Mouse (Mus musculus): Measurements from ENCODE around the gene Snrnp200. TPM values are rescaled to one million over a fixed set of nuclear protein-coding genes. Genes with fewer than 3 reads are reported as not detected.

Gene Snrnp200
- polyA plus RNA-seq, 1 experiment: 74.8 TPM

DNA sequence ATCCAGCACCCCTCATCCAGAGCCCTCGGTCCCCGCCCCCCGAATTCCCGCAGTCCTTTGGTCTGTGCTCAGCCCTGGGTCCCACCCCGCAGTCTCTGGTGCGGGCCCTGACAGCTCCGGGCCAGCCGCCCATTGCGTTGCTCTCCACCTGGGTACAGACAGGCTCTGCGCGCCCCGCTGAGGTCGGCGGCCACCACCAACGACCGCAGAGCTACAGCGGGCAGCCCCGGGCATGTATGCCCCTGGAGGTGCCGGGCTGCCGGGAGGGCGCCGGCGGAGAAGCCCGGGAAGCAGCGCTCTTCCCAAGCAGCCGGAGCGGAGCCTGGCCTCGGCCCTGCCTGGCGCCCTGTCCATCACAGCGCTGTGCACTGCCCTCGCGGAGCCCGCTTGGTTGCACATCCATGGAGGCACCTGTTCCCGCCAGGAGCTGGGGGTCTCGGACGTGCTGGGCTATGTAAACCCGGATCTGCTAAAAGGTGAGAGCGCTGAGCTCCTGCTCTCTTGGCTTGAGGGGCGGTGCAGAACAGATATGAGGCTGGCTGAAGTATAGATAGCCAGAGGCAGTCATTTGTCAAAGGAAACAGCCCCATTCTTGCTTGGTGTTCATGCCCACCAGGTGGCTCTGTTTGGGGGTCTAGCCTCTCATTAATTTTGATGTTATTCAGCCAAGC lies 40.3 kb downstream of the Snrnp200 start:
- H3K4me1 ChIP-seq (ENCODE audit: control insufficient read depth, insufficient read depth, low read length): peaks cover 7% of the 10 kb centered on the region; the same call in 1 of the 2 replicates
- peak; percentile 64 to 66 for DNase-seq
- WGBS: under 1% methylated on average over 39 of the region's 39 CpGs
- H3K27ac ChIP-seq (ENCODE audit: insufficient read depth, low read length): peak overlapping the region; percentile 68
- no peaks in the 10 kb centered on the region for H3K27me3 ChIP-seq (ENCODE audit: control insufficient read depth, insufficient read depth, low read length)
- peak overlapping the region; percentile 88 for H3K4me3 ChIP-seq (replicated peaks; ENCODE audit: insufficient read depth, low read depth, low read length)
- TF ChIP-seq CTCF (IDR thresholded peaks at IDR 0.05; ENCODE audit: borderline replicate concordance, insufficient read depth, low read depth, low read length) (no peak), POLR2A (IDR thresholded peaks at IDR 0.05; ENCODE audit: borderline replicate concordance, insufficient read depth, low read length) (no peak)

DNA sequence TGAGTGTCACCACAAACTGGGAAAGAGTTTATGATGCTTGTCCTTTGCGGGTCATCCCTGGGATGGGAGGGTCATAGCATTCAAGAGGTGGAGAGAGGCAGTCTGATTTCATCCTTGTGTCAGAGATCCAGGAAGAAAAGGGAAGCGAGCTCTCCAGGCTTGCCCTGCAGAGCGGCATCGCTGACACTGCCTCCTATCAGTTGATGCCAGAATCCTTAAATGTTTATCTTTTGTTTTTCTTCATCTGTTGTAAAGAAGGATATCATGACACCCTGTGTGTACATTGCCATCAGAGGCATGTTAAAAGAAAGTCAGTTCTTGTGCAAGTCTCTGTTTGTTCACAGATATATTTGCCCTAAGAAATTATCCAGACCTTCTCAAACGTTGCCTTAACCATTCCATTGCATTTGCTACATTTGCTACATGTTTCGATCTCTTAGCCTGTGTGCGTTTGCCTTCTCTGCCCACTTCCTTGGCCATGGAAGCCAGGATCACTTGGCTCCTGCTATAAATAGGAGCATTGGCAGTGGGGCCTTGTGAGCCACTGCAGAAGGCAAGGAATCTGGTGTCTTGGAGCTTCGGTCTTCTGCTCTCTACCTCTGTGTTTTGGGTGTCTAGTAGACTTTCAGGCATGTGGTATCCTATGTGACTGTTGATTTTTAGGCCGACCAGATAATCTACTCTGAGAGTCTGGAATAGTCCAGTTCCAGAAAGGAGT lies 42.3 kb downstream of the Snrnp200 start:
- no peak for TF ChIP-seq CTCF (IDR thresholded peaks at IDR 0.05; ENCODE audit: borderline replicate concordance, insufficient read depth, low read depth, low read length)
- no peak for TF ChIP-seq POLR2A (IDR thresholded peaks at IDR 0.05; ENCODE audit: borderline replicate concordance, insufficient read depth, low read length)
- no peak for DNase-seq
- H3K27ac ChIP-seq (ENCODE audit: insufficient read depth, low read length): no peak overlapping the region
- peaks cover 7% of the 10 kb centered on the region; the same call in 1 of the 2 replicates for H3K4me1 ChIP-seq (ENCODE audit: control insufficient read depth, insufficient read depth, low read length)
- H3K27me3 ChIP-seq (ENCODE audit: control insufficient read depth, insufficient read depth, low read length): no peaks in the 10 kb centered on the region
- no peak overlapping the region for H3K4me3 ChIP-seq (replicated peaks; ENCODE audit: insufficient read depth, low read depth, low read length)
- WGBS: 60% methylated on average over 9 of the region's 9 CpGs

DNA sequence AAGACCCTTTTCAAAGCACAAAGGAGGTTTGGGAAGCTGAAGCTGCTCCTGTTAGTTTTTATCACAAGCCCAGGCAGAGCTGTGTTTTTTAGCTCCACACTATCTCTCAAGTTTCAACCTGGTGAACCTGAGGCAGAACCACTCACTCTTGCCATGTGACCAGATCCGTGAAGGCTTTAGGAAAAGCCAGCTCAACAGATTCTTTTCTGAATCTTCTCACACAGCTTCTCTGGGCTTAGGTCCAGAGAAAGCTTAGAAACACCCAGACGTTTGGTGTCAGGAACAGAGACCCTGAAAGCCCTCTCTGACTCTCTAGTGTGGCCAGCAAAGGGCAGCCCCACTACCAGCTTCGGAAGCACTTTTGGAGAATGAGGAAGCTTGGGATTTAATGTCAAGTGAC lies 43.3 kb downstream of the Snrnp200 start:
- peaks cover 4% of the 10 kb centered on the region; the same call in 1 of the 2 replicates for H3K4me1 ChIP-seq (ENCODE audit: control insufficient read depth, insufficient read depth, low read length)
- no peak for DNase-seq
- H3K4me3 ChIP-seq (replicated peaks; ENCODE audit: insufficient read depth, low read depth, low read length): no peak overlapping the region
- no peak overlapping the region for H3K27ac ChIP-seq (ENCODE audit: insufficient read depth, low read length)
- TF ChIP-seq POLR2A (IDR thresholded peaks at IDR 0.05; ENCODE audit: borderline replicate concordance, insufficient read depth, low read length) (no peak), CTCF (IDR thresholded peaks at IDR 0.05; ENCODE audit: borderline replicate concordance, insufficient read depth, low read depth, low read length) (no peak)
- WGBS: 51% methylated on average over 3 of the region's 3 CpGs
- H3K27me3 ChIP-seq (ENCODE audit: control insufficient read depth, insufficient read depth, low read length): no peaks in the 10 kb centered on the region

DNA sequence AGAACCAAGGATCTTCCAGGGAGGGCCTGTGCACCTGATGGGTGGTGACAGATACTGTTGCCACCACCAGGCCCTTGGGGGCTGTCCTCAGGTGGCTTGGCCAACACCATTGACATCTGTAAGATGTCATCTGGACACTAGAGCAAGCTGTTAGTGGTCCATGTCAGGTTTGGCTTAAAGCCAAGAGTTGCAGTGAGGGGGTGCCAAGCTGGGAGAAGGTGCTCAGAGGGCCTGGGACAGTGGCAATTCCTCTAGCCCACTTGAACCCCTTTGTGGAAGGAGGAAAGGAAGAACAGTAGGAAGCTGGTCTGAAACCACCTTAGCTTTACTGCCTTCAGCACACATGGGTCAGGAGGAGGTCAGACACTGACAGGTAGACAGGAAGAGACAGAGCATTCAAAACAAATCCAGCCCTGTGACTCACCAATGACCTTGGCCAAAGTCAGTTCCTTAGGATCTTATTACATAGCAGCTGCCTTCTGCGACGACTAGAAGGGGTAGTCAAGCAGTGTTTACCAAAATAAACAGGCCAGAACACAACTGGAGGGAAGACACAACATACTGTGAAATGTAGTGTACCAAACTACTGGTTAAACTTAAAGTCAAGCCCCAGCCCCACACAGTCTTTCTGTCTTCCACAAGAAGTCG lies 43.8 kb downstream of the Snrnp200 start:
- 77% methylated on average over 3 of the region's 3 CpGs for WGBS
- no peak overlapping the region for H3K27ac ChIP-seq (ENCODE audit: insufficient read depth, low read length)
- no peaks in the 10 kb centered on the region for H3K27me3 ChIP-seq (ENCODE audit: control insufficient read depth, insufficient read depth, low read length)
- no peak for DNase-seq
- TF ChIP-seq POLR2A (IDR thresholded peaks at IDR 0.05; ENCODE audit: borderline replicate concordance, insufficient read depth, low read length): no peak
- TF ChIP-seq CTCF (IDR thresholded peaks at IDR 0.05; ENCODE audit: borderline replicate concordance, insufficient read depth, low read depth, low read length): no peak
- H3K4me1 ChIP-seq (ENCODE audit: control insufficient read depth, insufficient read depth, low read length): peaks cover 2% of the 10 kb centered on the region; the same call in 1 of the 2 replicates
- H3K4me3 ChIP-seq (replicated peaks; ENCODE audit: insufficient read depth, low read depth, low read length): no peak overlapping the region

DNA sequence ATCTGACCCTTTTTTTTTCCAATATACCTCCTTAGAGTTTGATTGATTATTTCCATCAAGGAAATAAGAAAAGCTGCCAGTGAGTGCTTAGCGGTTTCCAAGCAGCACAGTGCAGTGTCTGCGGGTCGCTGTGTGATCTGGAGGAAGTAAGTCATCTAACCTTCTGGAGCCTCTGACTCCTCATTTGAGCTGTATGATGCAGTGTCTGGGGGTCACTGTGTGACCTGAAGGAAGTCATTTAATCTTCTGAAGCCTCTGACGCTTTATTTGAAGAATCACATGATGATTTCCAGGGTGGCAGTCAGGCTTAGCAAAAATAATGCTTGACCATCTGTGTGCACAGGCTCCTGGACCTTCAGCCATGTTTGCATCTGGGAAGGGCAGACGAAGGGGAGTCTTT lies 44.6 kb downstream of the Snrnp200 start:
- H3K27me3 ChIP-seq (ENCODE audit: control insufficient read depth, insufficient read depth, low read length): no peaks in the 10 kb centered on the region
- peaks cover 2% of the 10 kb centered on the region; the same call in 1 of the 2 replicates for H3K4me1 ChIP-seq (ENCODE audit: control insufficient read depth, insufficient read depth, low read length)
- no peak for DNase-seq
- no peak overlapping the region for H3K4me3 ChIP-seq (replicated peaks; ENCODE audit: insufficient read depth, low read depth, low read length)
- no peak for TF ChIP-seq POLR2A (IDR thresholded peaks at IDR 0.05; ENCODE audit: borderline replicate concordance, insufficient read depth, low read length)
- no peak for TF ChIP-seq CTCF (IDR thresholded peaks at IDR 0.05; ENCODE audit: borderline replicate concordance, insufficient read depth, low read depth, low read length)
- H3K27ac ChIP-seq (ENCODE audit: insufficient read depth, low read length): no peak overlapping the region
- 76% methylated on average over 5 of the region's 5 CpGs for WGBS

DNA sequence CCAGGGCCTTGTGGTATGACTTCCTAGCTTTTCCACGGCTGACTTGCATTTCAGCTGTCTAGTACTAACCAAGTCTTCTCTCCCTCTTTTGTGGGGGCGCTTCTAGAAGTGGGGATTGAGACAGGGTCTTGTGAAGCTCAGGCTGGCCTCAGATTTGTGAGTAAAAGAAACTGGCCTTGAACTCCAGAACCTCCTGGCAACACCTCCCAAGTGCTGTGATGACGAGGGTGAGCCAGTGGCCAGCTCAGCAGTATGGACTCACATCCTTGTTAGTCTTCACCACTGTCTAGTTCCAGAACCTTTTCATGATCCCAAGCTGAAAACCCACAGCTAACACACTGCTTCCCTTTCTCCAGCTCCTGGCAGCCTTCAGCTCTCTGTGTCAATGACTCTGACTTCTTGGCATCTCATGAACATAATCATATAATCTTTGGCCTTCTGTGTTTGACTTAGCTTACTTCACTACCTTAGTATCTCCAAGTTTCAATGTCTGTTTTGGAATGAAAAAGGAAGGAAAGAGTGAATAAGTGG lies 46.5 kb downstream of the Snrnp200 start:
- no peak for DNase-seq
- WGBS: 78% methylated on average over 3 of the region's 3 CpGs
- Histone ChIP-seq H3K27ac (ENCODE audit: insufficient read depth, low read length) (no peak overlapping the region), H3K4me1 (ENCODE audit: control insufficient read depth, insufficient read depth, low read length) (peaks cover 2% of the 10 kb centered on the region; the same call in 1 of the 2 replicates), H3K27me3 (ENCODE audit: control insufficient read depth, insufficient read depth, low read length) (no peaks in the 10 kb centered on the region), H3K4me3 (replicated peaks; ENCODE audit: insufficient read depth, low read depth, low read length) (no peak overlapping the region)
- TF ChIP-seq POLR2A (IDR thresholded peaks at IDR 0.05; ENCODE audit: borderline replicate concordance, insufficient read depth, low read length): no peak
- TF ChIP-seq CTCF (IDR thresholded peaks at IDR 0.05; ENCODE audit: borderline replicate concordance, insufficient read depth, low read depth, low read length): no peak

DNA sequence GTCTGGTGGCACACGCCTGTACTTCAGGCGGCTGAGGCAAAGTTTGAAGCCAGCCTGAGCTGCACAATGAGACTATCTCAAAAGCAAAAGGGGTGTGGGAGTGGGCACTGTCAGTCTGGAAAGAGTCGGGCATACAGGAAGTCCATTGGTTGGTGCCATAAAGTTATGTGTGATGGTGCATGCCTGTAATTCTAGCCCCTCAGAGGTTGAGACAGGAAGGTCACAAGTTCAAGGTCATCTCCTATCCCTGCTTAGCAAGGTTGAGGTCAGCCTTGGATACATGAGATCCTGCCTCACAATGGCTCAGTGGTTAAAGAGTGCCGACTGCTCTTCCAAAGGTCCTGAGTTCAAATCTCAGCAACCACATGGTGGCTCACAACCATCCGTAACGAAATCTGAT lies 47.1 kb downstream of the Snrnp200 start:
- no peak for DNase-seq
- peaks cover 2% of the 10 kb centered on the region; the same call in 1 of the 2 replicates for H3K4me1 ChIP-seq (ENCODE audit: control insufficient read depth, insufficient read depth, low read length)
- H3K4me3 ChIP-seq (replicated peaks; ENCODE audit: insufficient read depth, low read depth, low read length): no peak overlapping the region
- H3K27me3 ChIP-seq (ENCODE audit: control insufficient read depth, insufficient read depth, low read length): no peaks in the 10 kb centered on the region
- H3K27ac ChIP-seq (ENCODE audit: insufficient read depth, low read length): no peak overlapping the region
- no peak for TF ChIP-seq CTCF (IDR thresholded peaks at IDR 0.05; ENCODE audit: borderline replicate concordance, insufficient read depth, low read depth, low read length)
- TF ChIP-seq POLR2A (IDR thresholded peaks at IDR 0.05; ENCODE audit: borderline replicate concordance, insufficient read depth, low read length): no peak
- 90% methylated on average over 6 of the region's 6 CpGs for WGBS
